Mouse (Mus musculus): ENCODE data around the gene Jmjd6.
A peak's percentile ranks its signal among the peaks of the same experiment; 100 is the strongest.

DNA sequence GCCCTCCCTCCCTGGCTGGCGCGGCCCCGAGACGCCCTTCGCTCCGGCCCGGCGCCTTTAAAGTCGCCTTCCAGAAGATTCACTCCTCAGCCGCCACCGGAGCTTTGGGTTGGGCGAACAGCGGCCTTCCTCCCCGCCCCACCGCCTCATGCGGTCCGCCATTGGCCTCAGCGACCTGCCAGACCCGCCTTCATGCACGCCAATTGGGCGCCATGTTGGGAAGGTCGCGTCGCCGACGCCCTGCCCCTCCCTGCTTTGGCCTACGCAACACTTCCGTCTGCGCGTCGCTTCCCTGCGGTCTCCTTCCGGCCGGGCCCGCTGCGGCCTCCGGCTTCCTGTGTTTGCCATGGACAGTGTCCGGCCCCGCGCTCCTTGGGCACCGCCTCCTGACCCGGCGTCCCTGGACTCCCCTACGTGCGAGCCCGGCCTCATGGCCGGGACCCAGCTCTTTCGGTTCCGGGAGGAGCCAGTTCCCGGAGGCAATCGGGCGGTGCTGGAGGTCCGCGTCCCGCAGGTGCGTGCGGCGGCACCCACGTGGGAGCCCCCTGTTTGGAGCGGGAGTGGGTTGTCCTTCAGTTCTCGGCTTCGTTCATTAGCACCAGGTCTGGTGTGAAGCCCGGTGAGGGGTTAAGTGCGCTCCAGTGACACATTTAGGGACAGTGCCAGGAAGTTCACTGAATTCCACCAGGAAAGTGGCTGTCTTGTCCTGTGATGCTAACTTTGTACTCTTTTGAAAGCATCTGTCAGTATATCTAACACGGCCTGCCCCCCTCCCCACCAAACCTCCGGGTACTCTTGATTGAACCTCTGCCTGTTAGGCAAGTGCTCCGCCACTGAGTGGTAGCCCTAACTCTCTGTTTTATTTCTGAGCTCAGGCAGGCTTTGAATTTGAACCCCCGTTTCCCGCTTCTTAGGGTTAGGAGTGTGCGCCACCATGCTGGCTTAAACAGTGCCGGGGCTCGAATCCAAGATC lies at the start of gene Jmjd6, which contains the start of gene Mettl23:
- TF ChIP-seq CTCF (IDR thresholded peaks at IDR 0.05; ENCODE audit: insufficient read depth, low read depth, low read length) = no peak
- peak; percentile 55 for TF ChIP-seq POLR2A (IDR thresholded peaks at IDR 0.05; ENCODE audit: insufficient read depth, low read depth, low read length)
